Mouse (Mus musculus) intestine, embryonic 15.5 days (tissue): Measurements from ENCODE around the gene Csf1. TPM values are rescaled to one million over a fixed set of nuclear protein-coding genes. Genes with fewer than 3 reads are reported as not detected.
A peak's percentile ranks its signal among the peaks of the same experiment; 100 is the strongest.

Experiments
- ATAC-seq: fragments of 200-750 bp; cut with Nextera tagmentation; 2 replicates; pipeline ENCODE4 v1.8.0; 2017; ENCODE audit warnings: moderate TSS enrichment, moderate library complexity
- H3K27ac ChIP-seq: fragments of 300-500 bp; sonication (generic); 2 replicates; pipeline ENCODE4 v1.5.1; 2015; ENCODE audit warnings: mild to moderate bottlenecking, inconsistent platforms
- H3K27me3 ChIP-seq: fragments of 300-500 bp; sonication (generic); replicated peaks from 2 replicates; pipeline ENCODE4 v1.6.1; 2015; ENCODE audit warnings: inconsistent platforms
- H3K36me3 ChIP-seq: fragments of 300-500 bp; sonication (generic); 2 replicates; pipeline ENCODE4 v1.6.1; 2015; ENCODE audit warnings: inconsistent platforms
- H3K4me1 ChIP-seq: fragments of 300-500 bp; sonication (generic); replicated peaks from 2 replicates; pipeline ENCODE4 v1.6.1; 2015; ENCODE audit warnings: inconsistent platforms
- H3K4me2 ChIP-seq: fragments of 300-500 bp; sonication (generic); replicated peaks from 2 replicates; pipeline ENCODE4 v1.6.1; 2015; ENCODE audit warnings: mild to moderate bottlenecking, inconsistent platforms
- H3K4me3 ChIP-seq: fragments of 300-500 bp; sonication (generic); replicated peaks from 2 replicates; pipeline ENCODE4 v1.5.1; 2015; ENCODE audit warnings: inconsistent platforms
- H3K9ac ChIP-seq: fragments of 300-500 bp; sonication (generic); 2 replicates; pipeline ENCODE4 v1.6.1; 2015; ENCODE audit warnings: inconsistent platforms
- H3K9me3 ChIP-seq: fragments of 300-500 bp; sonication (generic); 2 replicates; pipeline ENCODE4 v1.6.1; 2016; ENCODE audit warnings: inconsistent platforms
- WGBS: fragments of 180-500 bp; shearing (Covaris S2); methylation state at CpG from one replicate; pipeline ENCODE4 v1.1.7; 2015; 5-methylcytosine and 5-hydroxymethylcytosine counted together
- polyA plus RNA-seq: library from polyadenylated mRNA; unstranded; fragments of >200 nt; fragmentation: Nextera tagmentation; extraction: Ambion mirVana; gene quantifications from 2 replicates; pipeline ENCODE4 v1.2.1, GENCODE M21; 2015

Gene Csf1
- polyA plus RNA-seq, 1 experiment from 2014 or later = 13.3 TPM

- 42% methylated on average over 5 of the region's 5 CpGs for WGBS
Observed at GRCm38 (mm10) chr3:107775056-107775455, 14.8 kb upstream of the Csf1 start.

GRCm38 (mm10) chr3:107772860-107773259, 12.6 kb upstream of the Csf1 start:
- Histone ChIP-seq H3K27me3 (peaks cover 3% of the 10 kb centered on the region; the same call in 1 of the 2 replicates), H3K4me1 (peaks cover 15% of the 10 kb centered on the region; the same call in 1 of the 2 replicates), H3K9ac (no peak overlapping the region), H3K9me3 (no peaks in the 10 kb centered on the region), H3K27ac (no peak overlapping the region), H3K4me3 (no peak overlapping the region), H3K4me2 (no peak overlapping the region), H3K36me3 (no peaks in the 10 kb centered on the region)
- no peak for ATAC-seq
- 76% methylated on average over 5 of the region's 5 CpGs for WGBS

More at GRCm38 (mm10) chr3:107775056-107775455, 14.8 kb upstream of the Csf1 start:
- H3K27ac ChIP-seq = no peak overlapping the region
- H3K4me2 ChIP-seq = no peak overlapping the region
- no peaks in the 10 kb centered on the region for H3K36me3 ChIP-seq
- no peak for ATAC-seq
- H3K9ac ChIP-seq = no peak overlapping the region
- peaks cover 6% of the 10 kb centered on the region; the same call in 1 of the 2 replicates for H3K4me1 ChIP-seq
- no peaks in the 10 kb centered on the region for H3K9me3 ChIP-seq
- no peak overlapping the region for H3K4me3 ChIP-seq
- peaks cover 3% of the 10 kb centered on the region; the same call in 1 of the 2 replicates for H3K27me3 ChIP-seq

- Histone ChIP-seq H3K9ac (no peak overlapping the region), H3K27me3 (peaks cover 3% of the 10 kb centered on the region; the same call in 1 of the 2 replicates), H3K4me1 (peaks cover 17% of the 10 kb centered on the region), H3K27ac (no peak overlapping the region), H3K9me3 (no peaks in the 10 kb centered on the region), H3K36me3 (no peaks in the 10 kb centered on the region), H3K4me3 (no peak overlapping the region), H3K4me2 (no peak overlapping the region)
- WGBS = 63% methylated on average over 2 of the region's 2 CpGs
- ATAC-seq = no peak
Observed at GRCm38 (mm10) chr3:107769692-107770091, 9.4 kb upstream of the Csf1 start.

GRCm38 (mm10) chr3:107768104-107768989, 8.1 kb upstream of the Csf1 start:
- Histone ChIP-seq H3K27ac (no peak overlapping the region), H3K9ac (no peak overlapping the region), H3K4me1 (peaks cover 17% of the 10 kb centered on the region), H3K9me3 (no peaks in the 10 kb centered on the region), H3K4me3 (no peak overlapping the region), H3K36me3 (no peaks in the 10 kb centered on the region), H3K4me2 (no peak overlapping the region), H3K27me3 (peaks cover 3% of the 10 kb centered on the region; the same call in 1 of the 2 replicates)
- ATAC-seq = peak; percentile 83
- WGBS = 33% methylated on average over 8 of the region's 8 CpGs

- Histone ChIP-seq H3K9me3 (no peaks in the 10 kb centered on the region), H3K36me3 (no peaks in the 10 kb centered on the region), H3K4me3 (no peak overlapping the region), H3K9ac (no peak overlapping the region), H3K4me2 (no peak overlapping the region), H3K4me1 (peaks cover 17% of the 10 kb centered on the region), H3K27me3 (peaks cover 2% of the 10 kb centered on the region; the same call in 1 of the 2 replicates), H3K27ac (no peak overlapping the region)
- no peak for ATAC-seq
- 51% methylated on average over 2 of the region's 2 CpGs for WGBS
Observed at GRCm38 (mm10) chr3:107766804-107767203, 6.5 kb upstream of the Csf1 start.

GRCm38 (mm10) chr3:107765979-107766378, 5.7 kb upstream of the Csf1 start:
- Histone ChIP-seq H3K4me2 (no peak overlapping the region), H3K36me3 (no peaks in the 10 kb centered on the region), H3K27ac (no peak overlapping the region), H3K27me3 (peaks cover 7% of the 10 kb centered on the region), H3K9me3 (no peaks in the 10 kb centered on the region), H3K9ac (no peak overlapping the region), H3K4me1 (peaks cover 17% of the 10 kb centered on the region), H3K4me3 (no peak overlapping the region)
- no peak for ATAC-seq
- 85% methylated on average over 2 of the region's 2 CpGs for WGBS

GRCm38 (mm10) chr3:107763552-107763951, 3.3 kb upstream of the Csf1 start:
- Histone ChIP-seq H3K9ac (no peak overlapping the region), H3K4me2 (no peak overlapping the region), H3K36me3 (no peaks in the 10 kb centered on the region), H3K4me3 (no peak overlapping the region), H3K27me3 (peaks cover 10% of the 10 kb centered on the region), H3K4me1 (peaks cover 28% of the 10 kb centered on the region), H3K27ac (no peak overlapping the region), H3K9me3 (no peaks in the 10 kb centered on the region)
- WGBS = 73% methylated on average over 4 of the region's 4 CpGs
- ATAC-seq = no peak

GRCm38 (mm10) chr3:107761446-107761845, 1.2 kb upstream of the Csf1 start:
- Histone ChIP-seq H3K4me1 (peaks cover 29% of the 10 kb centered on the region), H3K9me3 (no peaks in the 10 kb centered on the region), H3K4me2 (no peak overlapping the region), H3K27ac (no peak overlapping the region), H3K27me3 (peaks cover 13% of the 10 kb centered on the region), H3K36me3 (no peaks in the 10 kb centered on the region), H3K4me3 (no peak overlapping the region), H3K9ac (no peak overlapping the region)
- 95% methylated on average over 5 of the region's 5 CpGs for WGBS
- ATAC-seq = no peak

- peak overlapping the region; percentile 86 for H3K9ac ChIP-seq
- 71% methylated on average over 1 of the region's 1 CpGs for WGBS
- ATAC-seq = no peak
- H3K27me3 ChIP-seq = peaks cover 13% of the 10 kb centered on the region
- H3K27ac ChIP-seq = peak overlapping the region; percentile 90
- peak overlapping the region; percentile 91 for H3K4me2 ChIP-seq
- H3K4me3 ChIP-seq = peak overlapping the region; percentile 80; the same call in 1 of the 2 replicates
- no peaks in the 10 kb centered on the region for H3K9me3 ChIP-seq
- H3K4me1 ChIP-seq = peaks cover 29% of the 10 kb centered on the region
- no peaks in the 10 kb centered on the region for H3K36me3 ChIP-seq
Observed at GRCm38 (mm10) chr3:107760771-107761170, 502 bp upstream of the Csf1 start.

GRCm38 (mm10) chr3:107758638-107759037, 1.6 kb downstream of the Csf1 start:
- peak overlapping the region; percentile 91 for H3K4me2 ChIP-seq
- peaks cover 23% of the 10 kb centered on the region for H3K4me1 ChIP-seq
- peak overlapping the region; percentile 80 for H3K4me3 ChIP-seq
- 0 out of 2 replicates have a peak overlapping the region, but pooled peaks have one; percentile 90 for H3K27ac ChIP-seq
- H3K9ac ChIP-seq = peak overlapping the region; percentile 86; the same call in 1 of the 2 replicates
- H3K36me3 ChIP-seq = peaks cover 5% of the 10 kb centered on the region; the same call in 1 of the 2 replicates
- WGBS = 23% methylated on average over 3 of the region's 3 CpGs
- ATAC-seq = no peak
- no peaks in the 10 kb centered on the region for H3K9me3 ChIP-seq
- H3K27me3 ChIP-seq = peaks cover 13% of the 10 kb centered on the region

- H3K9ac ChIP-seq = no peak overlapping the region
Observed at GRCm38 (mm10) chr3:107758176-107758575, 2.1 kb downstream of the Csf1 start.

GRCm38 (mm10) chr3:107757365-107758129, 2.7 kb downstream of the Csf1 start:
- H3K4me2 ChIP-seq = peak overlapping the region; percentile 91
- H3K36me3 ChIP-seq = peaks cover 5% of the 10 kb centered on the region; the same call in 1 of the 2 replicates
- H3K4me3 ChIP-seq = no peak overlapping the region
- H3K4me1 ChIP-seq = peaks cover 23% of the 10 kb centered on the region
- ATAC-seq = no peak
- H3K9me3 ChIP-seq = no peaks in the 10 kb centered on the region
- 90% methylated on average over 5 of the region's 5 CpGs for WGBS
- no peak overlapping the region for H3K9ac ChIP-seq
- no peak overlapping the region for H3K27ac ChIP-seq
- H3K27me3 ChIP-seq = peaks cover 13% of the 10 kb centered on the region

More at GRCm38 (mm10) chr3:107758176-107758575, 2.1 kb downstream of the Csf1 start:
- H3K27ac ChIP-seq = no peak overlapping the region
- ATAC-seq = no peak
- H3K9me3 ChIP-seq = no peaks in the 10 kb centered on the region
- peak overlapping the region; percentile 80 for H3K4me3 ChIP-seq
- peaks cover 23% of the 10 kb centered on the region for H3K4me1 ChIP-seq
- H3K36me3 ChIP-seq = peaks cover 5% of the 10 kb centered on the region; the same call in 1 of the 2 replicates
- WGBS = 49% methylated on average over 2 of the region's 2 CpGs
- peak overlapping the region; percentile 91 for H3K4me2 ChIP-seq
- H3K27me3 ChIP-seq = peaks cover 13% of the 10 kb centered on the region
